Mouse (Mus musculus) liver, embryonic 15.5 days (tissue): ENCODE results near the gene Myl12a. TPM values are rescaled to one million over a fixed set of nuclear protein-coding genes. Genes with fewer than 3 reads are reported as not detected.

Experiments used
- ATAC-seq: fragments of 200-750 bp; cut with Nextera tagmentation; 2 replicates; pipeline ENCODE4 v1.8.0; 2017; ENCODE audit warnings: moderate number of reproducible peaks, mild to moderate bottlenecking, moderate library complexity; ENCODE audit not compliant: insufficient read depth
- H3K27ac ChIP-seq: fragments of 300-500 bp; sonication (generic); replicated peaks from 2 replicates; pipeline ENCODE4 v1.5.1; 2015; ENCODE audit warnings: mild to moderate bottlenecking, inconsistent platforms
- H3K27me3 ChIP-seq: fragments of 300-500 bp; sonication (generic); 2 replicates; pipeline ENCODE4 v1.6.1; 2015; ENCODE audit warnings: mild to moderate bottlenecking, inconsistent platforms
- H3K36me3 ChIP-seq: fragments of 300-500 bp; sonication (generic); replicated peaks from 2 replicates; pipeline ENCODE4 v1.6.1; 2015; ENCODE audit warnings: moderate library complexity, mild to moderate bottlenecking, inconsistent platforms
- H3K4me1 ChIP-seq: fragments of 300-500 bp; sonication (generic); replicated peaks from 2 replicates; pipeline ENCODE4 v1.6.1; 2015; ENCODE audit warnings: inconsistent platforms
- H3K4me2 ChIP-seq: fragments of 300-500 bp; sonication (generic); 2 replicates; pipeline ENCODE4 v1.6.1; 2015; ENCODE audit warnings: moderate library complexity, mild to moderate bottlenecking, inconsistent platforms
- H3K4me3 ChIP-seq: fragments of 300-500 bp; sonication (generic); replicated peaks from 2 replicates; pipeline ENCODE4 v1.5.1; 2015; ENCODE audit warnings: mild to moderate bottlenecking, inconsistent platforms
- H3K9ac ChIP-seq: fragments of 300-500 bp; sonication (generic); 2 replicates; pipeline ENCODE4 v1.6.1; 2015; ENCODE audit warnings: moderate library complexity, mild to moderate bottlenecking, inconsistent platforms
- H3K9me3 ChIP-seq: fragments of 300-500 bp; sonication (generic); replicated peaks from 2 replicates; pipeline ENCODE4 v1.6.1; 2016; ENCODE audit warnings: inconsistent platforms
- WGBS: fragments of 180-500 bp; shearing (Covaris S2); methylation state at CpG from one replicate; pipeline ENCODE4 v1.1.7; 2015; ENCODE audit warnings: mixed read lengths; ENCODE audit not compliant: insufficient replicate concordance; 5-methylcytosine and 5-hydroxymethylcytosine counted together
- polyA plus RNA-seq: library from polyadenylated mRNA; unstranded; fragments of >200 nt; fragmentation: Nextera tagmentation; extraction: Ambion mirVana; gene quantifications from 2 replicates; pipeline ENCODE4 v1.2.1, GENCODE M21; 2015

Gene Myl12a
- polyA plus RNA-seq, 1 experiment from 2014 or later = 186 TPM

DNA sequence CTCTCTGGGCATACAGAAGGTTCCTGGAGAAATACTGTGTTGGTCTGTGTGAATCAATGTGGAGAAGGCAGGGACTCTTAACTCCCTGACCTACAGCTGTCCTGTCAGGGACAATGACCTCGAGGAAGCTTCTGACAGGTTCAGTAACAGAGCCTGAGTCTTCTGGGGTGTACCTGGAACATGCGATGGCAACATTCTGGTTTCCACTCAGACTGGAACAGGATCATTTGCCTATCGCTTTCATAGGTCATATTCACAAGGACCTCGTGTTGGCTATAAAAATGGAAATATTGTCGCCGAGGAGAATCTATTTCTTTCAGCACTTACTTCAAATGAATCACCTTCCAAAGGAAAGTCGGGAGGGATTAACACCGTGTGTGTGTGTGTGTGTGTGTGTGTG lies 23.2 kb upstream of the Myl12a start:
- WGBS = 60% methylated on average over 8 of the region's 8 CpGs
- no peak overlapping the region for H3K9ac ChIP-seq
- no peaks in the 10 kb centered on the region for H3K9me3 ChIP-seq
- no peaks in the 10 kb centered on the region for H3K4me1 ChIP-seq
- no peak for ATAC-seq
- H3K36me3 ChIP-seq = no peaks in the 10 kb centered on the region
- H3K4me2 ChIP-seq = no peak overlapping the region
- no peak overlapping the region for H3K27ac ChIP-seq
- H3K4me3 ChIP-seq = no peak overlapping the region
- H3K27me3 ChIP-seq = no peaks in the 10 kb centered on the region

DNA sequence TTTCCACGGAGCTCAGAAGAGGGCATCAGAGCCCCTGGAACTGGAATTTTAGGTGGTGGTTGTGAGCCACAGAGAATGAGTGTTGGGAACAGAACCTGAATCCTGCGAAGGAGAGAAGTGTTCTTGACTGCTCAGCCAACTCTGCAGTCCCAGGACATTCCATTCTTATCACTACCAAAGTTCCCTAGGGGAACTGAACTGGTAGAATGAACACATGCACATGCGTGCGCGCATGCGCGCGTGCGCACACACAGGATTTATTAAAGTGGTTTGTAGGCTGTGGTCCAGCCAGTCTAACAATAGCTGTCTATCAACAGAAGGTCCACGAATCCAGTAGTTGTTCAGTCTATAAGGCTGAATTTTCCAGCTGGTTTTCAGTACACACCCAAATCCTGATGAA lies 21.4 kb upstream of the Myl12a start:
- Histone ChIP-seq H3K9ac (no peak overlapping the region), H3K9me3 (no peaks in the 10 kb centered on the region), H3K4me1 (no peaks in the 10 kb centered on the region), H3K4me3 (no peak overlapping the region), H3K36me3 (no peaks in the 10 kb centered on the region), H3K4me2 (no peak overlapping the region), H3K27ac (no peak overlapping the region), H3K27me3 (no peaks in the 10 kb centered on the region)
- ATAC-seq = no peak
- 85% methylated on average over 10 of the region's 10 CpGs for WGBS

DNA sequence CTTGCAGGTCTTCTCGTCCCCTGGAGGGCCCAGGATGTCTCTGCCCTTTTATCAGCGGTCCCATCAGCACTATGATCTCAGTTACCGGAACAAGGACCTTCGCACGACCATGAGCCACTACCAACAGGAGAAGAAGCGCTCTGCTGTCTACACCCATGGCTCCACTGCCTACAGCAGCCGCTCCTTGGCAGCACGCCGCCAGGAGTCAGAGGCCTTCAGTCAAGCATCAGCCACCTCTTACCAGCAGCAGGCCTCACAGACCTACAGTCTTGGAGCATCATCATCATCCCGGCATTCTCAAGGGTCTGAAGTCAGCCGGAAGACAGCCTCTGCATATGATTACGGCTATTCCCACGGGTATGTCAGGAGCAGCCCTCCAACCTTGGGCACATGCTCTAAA lies 20.2 kb upstream of the Myl12a start:
- no peak for ATAC-seq
- Histone ChIP-seq H3K36me3 (no peaks in the 10 kb centered on the region), H3K9me3 (no peaks in the 10 kb centered on the region), H3K4me3 (no peak overlapping the region), H3K9ac (no peak overlapping the region), H3K27ac (no peak overlapping the region), H3K4me1 (no peaks in the 10 kb centered on the region), H3K27me3 (no peaks in the 10 kb centered on the region), H3K4me2 (no peak overlapping the region)
- WGBS = 68% methylated on average over 13 of the region's 13 CpGs

DNA sequence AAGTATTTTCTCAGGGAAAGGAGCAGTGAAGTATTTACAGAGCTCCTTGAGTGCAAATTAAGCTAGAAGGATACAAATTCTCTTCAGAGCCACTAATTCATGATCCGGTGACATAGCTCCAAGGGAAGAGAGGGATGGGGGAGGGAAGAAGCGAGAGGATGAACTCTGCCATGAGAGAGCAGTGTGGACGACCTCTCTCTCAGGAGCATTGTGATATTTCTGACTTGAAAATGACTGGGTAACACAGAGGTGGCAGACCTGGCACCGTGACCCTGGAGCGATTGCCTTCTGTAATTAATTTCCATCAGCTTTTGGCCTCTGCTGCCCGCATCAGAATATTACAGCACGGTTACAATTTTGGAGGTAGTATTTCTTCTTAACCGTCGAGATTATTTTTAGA lies 17.2 kb upstream of the Myl12a start:
- no peak for ATAC-seq
- Histone ChIP-seq H3K9ac (no peak overlapping the region), H3K4me3 (no peak overlapping the region), H3K27ac (no peak overlapping the region), H3K9me3 (no peaks in the 10 kb centered on the region), H3K36me3 (no peaks in the 10 kb centered on the region), H3K4me2 (no peak overlapping the region), H3K4me1 (no peaks in the 10 kb centered on the region), H3K27me3 (no peaks in the 10 kb centered on the region)
- WGBS = 49% methylated on average over 9 of the region's 9 CpGs

DNA sequence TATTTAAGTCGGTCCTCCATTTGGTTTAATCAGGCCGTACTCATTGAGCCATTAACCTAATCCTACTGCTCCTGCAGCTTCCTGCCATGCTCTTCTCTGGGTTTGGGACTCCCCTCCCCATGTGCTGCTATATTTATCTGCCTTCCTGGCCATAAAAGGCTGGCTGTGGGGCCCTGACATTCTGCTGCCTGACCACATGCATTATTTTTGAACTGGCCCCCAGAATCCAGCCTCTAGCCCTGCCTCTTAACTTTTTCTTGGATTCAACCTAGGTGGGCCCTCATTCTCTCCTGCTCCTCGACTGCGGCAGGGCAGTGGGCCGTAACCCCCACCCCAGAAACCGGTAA lies 16.6 kb upstream of the Myl12a start:
- Histone ChIP-seq H3K4me2 (no peak overlapping the region), H3K27me3 (no peaks in the 10 kb centered on the region), H3K36me3 (no peaks in the 10 kb centered on the region), H3K27ac (no peak overlapping the region), H3K4me3 (no peak overlapping the region), H3K4me1 (no peaks in the 10 kb centered on the region), H3K9ac (no peak overlapping the region), H3K9me3 (no peaks in the 10 kb centered on the region)
- ATAC-seq = no peak
- WGBS = 31% methylated on average over 6 of the region's 6 CpGs

DNA sequence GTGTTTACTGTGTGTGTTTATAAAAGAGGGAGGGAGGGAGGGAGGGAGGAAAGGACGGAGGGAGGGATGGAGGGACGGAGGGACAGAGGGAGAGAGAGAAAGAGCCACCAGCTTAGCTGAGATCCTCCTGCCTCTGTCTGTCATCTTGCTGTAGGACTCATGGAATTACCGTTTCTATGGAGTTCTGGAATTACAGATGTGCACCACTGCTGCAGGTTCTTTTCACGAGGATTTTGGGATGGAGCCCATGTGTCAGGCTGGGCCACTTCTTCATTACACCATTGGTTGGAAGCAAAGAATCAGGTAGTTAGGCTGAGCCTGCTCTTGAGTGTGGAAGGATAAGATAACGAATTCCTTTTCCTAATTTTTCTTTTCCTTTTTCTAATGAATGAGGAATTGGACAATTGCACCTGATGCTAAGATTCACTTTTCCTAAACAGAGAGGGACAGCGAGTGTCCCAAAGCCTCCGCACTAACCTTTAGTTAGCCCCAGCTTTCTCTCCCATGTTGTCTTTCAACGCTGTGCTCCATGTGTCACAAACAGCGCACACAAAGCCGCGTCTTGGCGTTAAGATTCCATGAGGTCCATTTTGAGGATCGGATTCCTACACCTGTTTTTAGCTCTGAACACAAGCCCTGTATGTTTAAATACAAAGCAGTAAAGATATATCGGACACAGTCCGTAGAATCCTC lies 16.1 kb upstream of the Myl12a start:
- H3K27me3 ChIP-seq = no peaks in the 10 kb centered on the region
- no peaks in the 10 kb centered on the region for H3K4me1 ChIP-seq
- H3K36me3 ChIP-seq = no peaks in the 10 kb centered on the region
- WGBS = 66% methylated on average over 15 of the region's 15 CpGs
- no peak overlapping the region for H3K4me2 ChIP-seq
- no peak for ATAC-seq
- H3K4me3 ChIP-seq = no peak overlapping the region
- H3K9me3 ChIP-seq = no peaks in the 10 kb centered on the region
- H3K9ac ChIP-seq = no peak overlapping the region
- no peak overlapping the region for H3K27ac ChIP-seq

DNA sequence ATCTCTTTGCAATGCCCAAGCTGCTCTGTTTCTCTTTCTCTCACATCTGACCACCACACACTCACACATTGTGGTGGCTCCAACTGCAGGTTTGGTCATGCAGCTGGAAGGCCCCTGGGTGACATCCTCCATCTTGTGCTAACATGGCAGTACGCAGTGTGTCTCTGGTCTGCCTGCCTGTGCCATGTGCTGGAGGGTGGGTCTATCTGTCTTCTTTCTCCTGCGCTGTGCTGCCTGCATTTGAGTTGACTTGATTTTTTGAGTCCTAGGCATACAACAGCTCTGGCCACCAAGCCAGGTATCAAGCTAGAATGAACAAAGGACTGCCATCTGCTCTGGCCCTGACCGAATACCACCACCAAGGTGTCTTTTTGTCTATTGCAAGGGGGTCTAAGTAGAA lies 15.5 kb upstream of the Myl12a start:
- ATAC-seq = no peak
- 73% methylated on average over 3 of the region's 3 CpGs for WGBS

DNA sequence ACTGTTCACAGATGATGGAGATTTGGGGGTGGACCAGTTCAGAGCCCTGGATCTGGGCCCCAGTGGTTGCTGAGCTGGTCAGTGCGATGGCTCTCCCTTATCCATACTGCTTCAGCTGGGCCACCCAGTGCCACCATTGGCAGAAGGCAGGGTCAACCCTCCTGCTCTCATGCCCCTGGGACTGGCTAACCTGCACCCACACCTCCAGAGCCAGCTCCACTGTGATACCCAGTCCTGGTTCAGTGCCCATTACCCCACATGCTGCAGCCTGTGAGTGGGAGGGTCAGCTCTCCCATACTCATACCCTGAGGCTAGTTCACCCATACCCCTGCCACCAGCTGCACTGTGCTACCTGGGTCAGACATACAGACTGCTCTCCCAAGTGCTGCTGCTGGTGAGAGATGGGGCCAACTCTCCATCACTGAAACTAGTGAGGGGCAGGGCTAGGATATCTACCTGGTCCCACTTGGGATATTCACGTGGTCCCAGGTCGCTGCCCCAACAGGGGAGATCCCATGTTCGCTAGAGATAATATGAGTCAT lies 14.8 kb upstream of the Myl12a start:
- Histone ChIP-seq H3K4me1 (no peaks in the 10 kb centered on the region), H3K27me3 (no peaks in the 10 kb centered on the region), H3K4me3 (no peak overlapping the region), H3K4me2 (no peak overlapping the region), H3K36me3 (no peaks in the 10 kb centered on the region), H3K9me3 (no peaks in the 10 kb centered on the region), H3K27ac (no peak overlapping the region), H3K9ac (no peak overlapping the region)
- no peak for ATAC-seq
- 71% methylated on average over 4 of the region's 4 CpGs for WGBS

More for the DNA sequence above, 15.5 kb upstream of the Myl12a start:
- H3K36me3 ChIP-seq = no peaks in the 10 kb centered on the region
- no peak overlapping the region for H3K27ac ChIP-seq
- H3K4me1 ChIP-seq = no peaks in the 10 kb centered on the region
- no peak overlapping the region for H3K4me2 ChIP-seq
- H3K9ac ChIP-seq = no peak overlapping the region
- no peaks in the 10 kb centered on the region for H3K27me3 ChIP-seq
- H3K9me3 ChIP-seq = no peaks in the 10 kb centered on the region
- no peak overlapping the region for H3K4me3 ChIP-seq

DNA sequence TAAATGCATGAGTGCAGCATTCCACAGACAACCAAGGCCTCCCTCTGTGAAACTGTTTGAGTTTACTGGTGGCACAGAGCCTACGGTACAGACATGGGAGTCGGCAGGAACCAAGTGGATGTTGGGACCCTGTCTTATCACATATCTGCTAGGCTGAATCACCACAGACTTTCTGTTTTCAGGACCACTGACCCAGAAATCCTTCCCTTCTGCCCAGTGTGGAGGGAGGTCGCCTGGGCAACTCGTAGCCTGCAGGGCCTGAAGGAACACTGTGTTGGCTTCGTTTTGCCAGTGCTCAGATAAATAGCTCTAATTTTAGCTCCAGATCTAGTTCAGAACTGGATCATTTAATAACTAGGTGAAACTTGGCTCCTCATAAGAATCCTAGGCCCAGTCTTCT lies 12.2 kb upstream of the Myl12a start:
- Histone ChIP-seq H3K4me2 (no peak overlapping the region), H3K9me3 (no peaks in the 10 kb centered on the region), H3K9ac (no peak overlapping the region), H3K4me1 (no peaks in the 10 kb centered on the region), H3K4me3 (no peak overlapping the region), H3K27me3 (no peaks in the 10 kb centered on the region), H3K36me3 (no peaks in the 10 kb centered on the region), H3K27ac (no peak overlapping the region)
- ATAC-seq = no peak
- WGBS = 43% methylated on average over 5 of the region's 5 CpGs

DNA sequence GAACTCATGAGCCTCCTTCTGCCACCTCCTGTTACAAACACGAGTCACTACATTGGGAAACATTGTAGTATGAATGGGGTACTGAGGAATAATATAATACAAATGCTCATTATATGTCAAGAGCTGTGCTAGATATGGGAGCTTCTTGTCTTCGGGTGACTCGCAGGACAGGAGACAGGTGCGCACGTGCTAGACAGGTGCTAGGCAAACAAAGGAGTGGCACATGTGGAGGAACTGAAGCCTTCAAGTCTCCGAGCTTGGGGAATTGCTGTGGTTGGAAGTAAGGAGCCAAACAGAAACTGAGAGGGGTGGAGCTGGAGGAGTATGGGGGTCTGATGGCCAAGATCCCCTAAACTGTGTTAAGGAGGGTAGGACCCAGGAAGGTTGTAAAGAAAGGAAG lies 10.4 kb upstream of the Myl12a start:
- no peaks in the 10 kb centered on the region for H3K36me3 ChIP-seq
- H3K27ac ChIP-seq = no peak overlapping the region
- no peak overlapping the region for H3K9ac ChIP-seq
- no peak overlapping the region for H3K4me3 ChIP-seq
- H3K4me1 ChIP-seq = no peaks in the 10 kb centered on the region
- no peaks in the 10 kb centered on the region for H3K9me3 ChIP-seq
- 73% methylated on average over 6 of the region's 6 CpGs for WGBS
- no peak for ATAC-seq
- H3K4me2 ChIP-seq = no peak overlapping the region
- no peaks in the 10 kb centered on the region for H3K27me3 ChIP-seq

DNA sequence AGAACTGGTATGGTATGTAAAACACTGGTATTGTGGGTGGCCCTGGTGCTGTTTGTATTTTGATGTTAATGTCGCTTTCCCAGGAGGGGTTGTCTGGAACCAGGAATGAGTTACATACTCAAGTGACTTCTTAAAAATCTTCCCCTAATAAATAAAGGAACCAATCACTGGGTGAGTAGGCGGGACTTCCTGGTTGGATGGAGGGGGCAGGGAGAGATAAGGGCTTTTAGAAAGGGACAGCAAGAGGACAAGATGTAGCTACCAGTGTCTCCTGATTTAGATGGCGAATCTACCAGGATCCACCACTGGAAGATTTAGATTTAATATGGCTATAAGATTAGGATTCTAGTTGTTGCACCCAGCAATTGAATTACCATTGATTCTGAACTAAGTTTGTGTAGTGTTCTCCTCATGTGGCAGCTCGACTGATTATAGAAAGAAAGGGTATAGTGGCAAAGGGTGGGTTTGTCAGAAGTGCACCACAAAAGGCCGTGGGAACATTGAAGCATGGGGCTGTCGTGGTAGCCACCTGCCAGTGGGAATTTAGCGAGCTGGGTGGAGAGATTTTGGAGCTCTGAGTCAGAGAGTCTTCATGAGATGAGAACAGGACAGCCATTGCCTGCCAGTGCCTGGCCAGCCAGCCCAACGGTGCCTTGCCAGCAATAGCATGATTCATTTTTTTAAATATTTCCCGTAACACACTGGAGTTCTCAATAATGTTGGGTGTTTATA lies 9.4 kb upstream of the Myl12a start:
- H3K27me3 ChIP-seq = no peaks in the 10 kb centered on the region
- no peaks in the 10 kb centered on the region for H3K9me3 ChIP-seq
- no peak overlapping the region for H3K27ac ChIP-seq
- no peaks in the 10 kb centered on the region for H3K36me3 ChIP-seq
- no peak for ATAC-seq
- no peak overlapping the region for H3K9ac ChIP-seq
- H3K4me1 ChIP-seq = no peaks in the 10 kb centered on the region
- H3K4me2 ChIP-seq = no peak overlapping the region
- WGBS = 64% methylated on average over 9 of the region's 9 CpGs
- no peak overlapping the region for H3K4me3 ChIP-seq
